Mouse (Mus musculus) cerebellum, adult 2 months (tissue): Measurements from ENCODE around the gene Txnrd2.

Experiments used
- CTCF ChIP-seq: fragments of 200-500 bp; IDR thresholded peaks from 2 replicates; pipeline ENCODE4 v1.5.1; 2011; ENCODE audit warnings: low read depth, mild to moderate bottlenecking, control low read depth, low read length, moderate library complexity, borderline replicate concordance; ENCODE audit not compliant: insufficient read depth
- POLR2A ChIP-seq: fragments of 200-500 bp; IDR thresholded peaks from 2 replicates; pipeline ENCODE4 v1.6.1; 2011; ENCODE audit warnings: low read length, control low read depth, borderline replicate concordance; ENCODE audit not compliant: insufficient read depth

GRCm38 (mm10) chr16:18391127-18391526 is 35.1 kb upstream of the Txnrd2 start:
- TF ChIP-seq CTCF (no peak), POLR2A (no peak)
